Mouse (Mus musculus) hindbrain, embryonic 13.5 days (tissue): Measurements from ENCODE around the gene Dnal4. TPM values are rescaled to one million over a fixed set of nuclear protein-coding genes. Genes with fewer than 3 reads are reported as not detected.
A peak's percentile ranks its signal among the peaks of the same experiment; 100 is the strongest.

Source experiments
- ATAC-seq: fragments of 200-750 bp; cut with Nextera tagmentation; 2 replicates; pipeline ENCODE4 v1.8.0; 2017; ENCODE audit warnings: moderate TSS enrichment; ENCODE audit not compliant: low FRiP score
- H3K27ac ChIP-seq: fragments of 300-500 bp; sonication (generic); 2 replicates; pipeline ENCODE4 v1.5.1; 2015; ENCODE audit warnings: inconsistent platforms, mild to moderate bottlenecking, moderate library complexity
- H3K27me3 ChIP-seq: fragments of 300-500 bp; sonication (generic); 2 replicates; pipeline ENCODE4 v1.6.1; 2015; ENCODE audit warnings: mild to moderate bottlenecking, inconsistent platforms
- H3K36me3 ChIP-seq: fragments of 300-500 bp; sonication (generic); 2 replicates; pipeline ENCODE4 v1.6.1; 2015; ENCODE audit warnings: mild to moderate bottlenecking, inconsistent platforms
- H3K4me1 ChIP-seq: fragments of 300-500 bp; sonication (generic); replicated peaks from 2 replicates; pipeline ENCODE4 v1.6.1; 2015; ENCODE audit warnings: inconsistent platforms
- H3K4me2 ChIP-seq: fragments of 300-500 bp; sonication (generic); 2 replicates; pipeline ENCODE4 v1.6.1; 2015; ENCODE audit warnings: inconsistent platforms, mild to moderate bottlenecking, moderate library complexity
- H3K4me3 ChIP-seq: fragments of 300-500 bp; sonication (generic); 2 replicates; pipeline ENCODE4 v1.5.1; 2015; ENCODE audit warnings: mild to moderate bottlenecking, inconsistent platforms
- H3K9ac ChIP-seq: fragments of 300-500 bp; sonication (generic); 2 replicates; pipeline ENCODE4 v1.6.1; 2015; ENCODE audit warnings: mild to moderate bottlenecking, inconsistent platforms
- H3K9me3 ChIP-seq: fragments of 300-500 bp; sonication (generic); 2 replicates; pipeline ENCODE4 v1.6.1; 2016; ENCODE audit warnings: inconsistent platforms
- WGBS: fragments of 180-500 bp; shearing (Covaris S2); methylation state at CpG from one replicate; pipeline ENCODE4 v1.1.7; 2015; 5-methylcytosine and 5-hydroxymethylcytosine counted together
- polyA plus RNA-seq: library from polyadenylated mRNA; unstranded; fragments of >200 nt; fragmentation: Nextera tagmentation; extraction: Ambion mirVana; gene quantifications from 2 replicates; pipeline ENCODE4 v1.2.1, GENCODE M21; 2015

Dnal4 gene
- polyA plus RNA-seq, 1 experiment from 2014 or later: 83.5 TPM

DNA sequence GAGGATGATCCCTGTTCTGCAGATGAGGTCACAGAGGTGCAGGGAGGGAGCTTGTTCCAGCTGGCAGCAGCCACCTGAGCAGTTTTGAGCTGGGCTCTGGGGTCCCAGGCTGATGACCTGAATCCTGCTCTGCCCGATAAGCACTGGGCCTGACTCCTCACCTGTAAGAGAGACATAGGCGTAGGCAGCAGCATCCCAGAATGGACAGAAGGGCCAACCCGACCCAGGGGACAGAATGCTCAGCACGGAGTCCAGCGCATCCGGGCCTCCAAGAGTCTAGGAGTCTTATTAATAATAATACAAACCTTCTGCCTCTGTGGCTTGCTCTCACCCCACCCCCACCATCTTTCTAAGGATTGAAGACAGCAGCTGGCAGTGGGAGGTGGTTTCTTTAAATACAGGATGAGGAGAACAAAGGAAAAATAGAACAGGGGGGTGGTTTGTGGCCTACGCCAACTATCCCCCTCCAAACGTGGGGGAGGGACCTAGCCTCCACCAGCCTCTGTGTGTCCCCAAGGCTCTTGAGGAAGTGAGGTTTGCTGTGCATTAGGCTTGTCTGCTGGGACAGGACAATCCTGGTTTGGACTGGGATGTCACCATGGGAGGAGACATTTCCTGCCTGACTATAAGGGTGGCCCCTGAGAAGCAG is 21.5 kb downstream of the Dnal4 start:
- ATAC-seq: no peak

DNA sequence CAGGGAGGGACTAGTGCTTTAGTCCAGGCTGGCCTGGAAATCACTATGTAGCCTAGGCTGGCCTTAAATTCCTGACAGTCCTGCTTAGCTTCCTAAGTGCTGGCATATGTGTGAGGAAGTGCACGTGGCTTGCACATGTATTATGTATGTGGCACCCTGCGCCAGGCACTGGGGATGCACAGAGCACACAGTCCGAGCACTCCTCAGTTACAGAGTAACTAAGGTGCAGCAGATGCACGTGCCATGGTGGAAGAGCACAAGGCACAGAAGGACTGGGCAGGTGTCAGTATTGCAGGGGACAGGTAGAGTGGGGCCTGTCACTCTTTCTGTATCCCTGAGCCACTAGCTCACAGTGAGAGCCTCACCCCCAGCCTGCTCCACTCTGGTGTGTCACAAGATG is 22.5 kb downstream of the Dnal4 start:
- Histone ChIP-seq H3K9me3 (no peaks in the 10 kb centered on the region), H3K27ac (no peak overlapping the region), H3K36me3 (no peaks in the 10 kb centered on the region), H3K4me2 (no peak overlapping the region), H3K9ac (no peak overlapping the region), H3K4me1 (peaks cover 11% of the 10 kb centered on the region), H3K27me3 (no peaks in the 10 kb centered on the region), H3K4me3 (no peak overlapping the region)
- WGBS: 83% methylated on average over 4 of the region's 4 CpGs
- no peak for ATAC-seq

More for the DNA sequence above, 21.5 kb downstream of the Dnal4 start:
- Histone ChIP-seq H3K9me3 (no peaks in the 10 kb centered on the region), H3K9ac (0 out of 2 replicates have a peak overlapping the region, but pooled peaks have one; percentile 40), H3K4me1 (peaks cover 11% of the 10 kb centered on the region), H3K4me3 (no peak overlapping the region), H3K4me2 (no peak overlapping the region), H3K36me3 (peaks cover 6% of the 10 kb centered on the region), H3K27ac (no peak overlapping the region), H3K27me3 (no peaks in the 10 kb centered on the region)
- WGBS: 58% methylated on average over 8 of the region's 8 CpGs

DNA sequence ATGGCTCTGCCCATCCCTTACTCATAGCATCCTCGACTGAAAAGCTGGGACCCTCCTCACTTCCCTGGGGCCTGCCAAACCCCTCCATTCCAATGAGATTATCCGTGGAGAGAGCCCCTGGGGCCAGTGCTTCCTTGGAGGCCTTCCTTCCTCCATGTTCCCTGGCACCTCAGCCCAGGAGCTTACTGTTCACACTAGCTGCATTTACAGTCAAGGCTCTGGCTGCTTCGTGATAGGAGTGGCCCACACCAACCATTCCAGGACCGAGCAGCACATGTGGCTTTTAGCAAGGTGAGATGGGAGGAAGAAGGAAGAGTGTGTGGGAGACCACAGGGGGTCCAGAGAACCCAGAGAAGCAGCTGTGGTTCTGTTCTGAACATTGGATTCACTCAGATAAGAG is 23.8 kb downstream of the Dnal4 start:
- no peaks in the 10 kb centered on the region for H3K36me3 ChIP-seq
- ATAC-seq: no peak
- no peaks in the 10 kb centered on the region for H3K27me3 ChIP-seq
- H3K4me3 ChIP-seq: no peak overlapping the region
- peaks cover 11% of the 10 kb centered on the region for H3K4me1 ChIP-seq
- no peak overlapping the region for H3K4me2 ChIP-seq
- no peaks in the 10 kb centered on the region for H3K9me3 ChIP-seq
- WGBS: 56% methylated on average over 4 of the region's 4 CpGs
- H3K27ac ChIP-seq: no peak overlapping the region
- peak overlapping the region; percentile 9; the same call in 1 of the 2 replicates for H3K9ac ChIP-seq

DNA sequence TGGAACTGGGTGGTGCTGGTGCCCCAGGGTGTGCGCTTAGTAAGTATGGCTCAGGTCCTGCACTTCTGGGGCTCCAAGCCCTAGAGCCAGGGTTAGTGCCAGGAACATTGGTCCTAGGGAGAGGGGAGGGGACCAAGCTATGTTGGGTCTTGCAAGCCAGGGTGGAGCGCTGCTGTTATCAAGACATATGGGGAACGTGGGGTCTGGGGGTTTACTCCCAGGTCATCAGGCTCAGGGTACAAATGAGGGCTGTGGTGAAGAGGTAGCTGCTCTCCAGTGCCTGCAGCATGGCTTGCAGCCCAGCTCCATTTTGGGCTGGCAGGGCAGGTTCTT is 24.3 kb downstream of the Dnal4 start:
- Histone ChIP-seq H3K36me3 (no peaks in the 10 kb centered on the region), H3K4me2 (no peak overlapping the region), H3K27ac (no peak overlapping the region), H3K4me1 (peaks cover 11% of the 10 kb centered on the region), H3K9ac (peak overlapping the region; percentile 9; the same call in 1 of the 2 replicates), H3K4me3 (no peak overlapping the region), H3K27me3 (no peaks in the 10 kb centered on the region), H3K9me3 (no peaks in the 10 kb centered on the region)
- ATAC-seq: 0 out of 2 replicates have a peak, but pooled peaks have one; percentile 5
- WGBS: 95% methylated on average over 3 of the region's 3 CpGs

DNA sequence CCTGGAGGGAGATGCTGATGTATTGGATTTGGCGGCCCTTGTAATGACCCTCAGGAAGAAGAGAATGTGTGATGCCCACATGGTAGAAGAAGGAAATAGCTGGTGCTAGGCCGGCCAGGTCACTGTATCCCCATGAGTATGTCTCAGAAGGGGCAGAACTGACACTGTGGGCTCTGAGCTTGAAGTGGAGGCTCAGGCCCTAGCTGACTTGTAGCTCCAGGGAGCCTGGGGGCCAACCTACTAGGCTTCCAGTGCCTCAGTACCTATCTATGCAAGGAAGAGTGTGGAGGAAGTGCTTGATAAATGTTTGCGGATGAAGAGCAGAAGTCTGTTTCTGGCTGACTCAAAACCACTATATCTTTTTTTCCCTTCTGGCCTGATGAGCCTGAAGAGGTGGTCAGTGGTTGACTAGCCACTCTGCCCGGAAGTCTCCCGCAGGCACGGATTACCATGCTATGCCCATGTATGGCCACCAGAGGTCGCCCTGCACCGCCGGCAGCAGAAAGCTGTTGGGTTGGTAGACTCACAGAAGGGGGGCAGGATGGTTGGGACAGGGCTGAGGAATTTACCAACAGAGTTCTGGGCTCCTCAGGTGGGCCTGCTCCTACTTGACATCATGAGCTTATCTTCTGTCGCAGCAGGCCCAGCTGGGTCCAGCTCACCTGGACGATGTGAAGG is 24.8 kb downstream of the Dnal4 start:
- peak overlapping the region; percentile 19; the same call in 1 of the 2 replicates for H3K9ac ChIP-seq
- H3K9me3 ChIP-seq: no peaks in the 10 kb centered on the region
- H3K4me1 ChIP-seq: peaks cover 11% of the 10 kb centered on the region
- no peak overlapping the region for H3K27ac ChIP-seq
- ATAC-seq: 0 out of 2 replicates have a peak, but pooled peaks have one; percentile 29
- 24% methylated on average over 11 of the region's 11 CpGs for WGBS
- no peak overlapping the region for H3K4me3 ChIP-seq
- H3K4me2 ChIP-seq: no peak overlapping the region
- no peaks in the 10 kb centered on the region for H3K36me3 ChIP-seq
- no peaks in the 10 kb centered on the region for H3K27me3 ChIP-seq

DNA sequence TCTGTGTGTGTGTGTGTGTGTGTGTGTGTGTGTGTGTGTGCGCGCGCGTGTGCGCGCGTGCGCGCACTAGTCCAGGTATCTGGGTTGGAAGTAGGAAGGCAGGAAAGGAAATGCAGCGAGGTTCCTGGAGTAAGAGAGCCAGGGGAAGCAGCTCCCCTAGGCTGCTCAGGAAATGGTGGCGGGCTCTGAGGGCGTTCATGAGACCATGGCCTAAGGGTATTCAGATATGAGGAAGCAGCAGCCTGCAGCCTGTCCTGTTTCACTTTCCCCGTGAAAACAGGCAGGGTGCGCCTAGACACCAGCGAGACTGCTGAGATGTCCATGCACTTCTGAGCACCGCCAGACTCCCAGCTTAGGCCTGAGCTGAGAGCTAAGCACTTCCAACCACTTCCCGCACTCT is 25.9 kb downstream of the Dnal4 start:
- H3K27ac ChIP-seq: no peak overlapping the region
- H3K4me1 ChIP-seq: peaks cover 6% of the 10 kb centered on the region
- H3K4me3 ChIP-seq: no peak overlapping the region
- no peak overlapping the region for H3K9ac ChIP-seq
- H3K4me2 ChIP-seq: no peak overlapping the region
- no peaks in the 10 kb centered on the region for H3K27me3 ChIP-seq
- 86% methylated on average over 17 of the region's 17 CpGs for WGBS
- H3K9me3 ChIP-seq: no peaks in the 10 kb centered on the region
- ATAC-seq: no peak
- H3K36me3 ChIP-seq: no peaks in the 10 kb centered on the region

DNA sequence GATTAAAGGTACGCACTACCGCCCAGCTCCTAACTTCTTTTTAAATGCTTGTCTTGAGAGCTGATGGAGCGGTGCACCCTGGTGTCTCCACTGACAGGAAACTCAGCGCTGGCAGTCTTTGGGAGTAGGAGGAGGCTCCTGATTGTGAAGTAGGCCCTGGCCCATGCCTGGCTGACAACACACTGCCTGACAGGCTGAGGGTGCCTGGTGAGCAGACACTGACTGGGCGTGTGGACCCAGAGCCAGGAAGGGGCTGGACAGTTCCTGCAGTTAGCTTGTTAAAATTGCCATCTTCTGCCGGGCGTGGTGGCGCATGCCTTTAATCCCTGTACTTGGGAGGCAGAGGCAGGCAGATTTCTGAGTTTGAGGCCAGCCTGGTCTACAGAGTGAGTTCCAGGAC is 27.4 kb downstream of the Dnal4 start:
- no peak for ATAC-seq
- 87% methylated on average over 8 of the region's 8 CpGs for WGBS
- H3K4me2 ChIP-seq: no peak overlapping the region

DNA sequence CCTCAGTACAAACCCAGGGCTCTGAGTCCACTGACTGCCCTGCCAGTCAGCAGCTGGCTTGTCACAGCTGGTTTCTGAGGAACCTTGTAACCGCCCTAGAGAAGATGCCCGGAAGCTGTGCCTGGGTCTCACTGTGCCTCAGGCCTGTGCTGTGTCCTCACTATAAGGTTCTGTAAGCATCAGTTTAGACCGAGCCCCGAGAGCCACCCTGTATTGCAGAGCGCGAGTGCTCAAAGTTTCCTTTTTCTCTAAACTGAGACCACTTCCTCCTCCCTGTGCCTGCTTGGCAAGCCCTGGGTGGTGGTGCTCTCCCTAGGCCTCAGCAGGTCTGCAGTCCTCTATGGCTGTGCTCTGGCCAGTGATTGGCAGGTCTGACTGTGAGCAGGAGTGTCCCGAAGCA is 28.5 kb downstream of the Dnal4 start:
- Histone ChIP-seq H3K9ac (no peak overlapping the region), H3K4me3 (no peak overlapping the region), H3K27me3 (no peaks in the 10 kb centered on the region), H3K4me2 (no peak overlapping the region), H3K27ac (no peak overlapping the region), H3K36me3 (no peaks in the 10 kb centered on the region), H3K9me3 (no peaks in the 10 kb centered on the region), H3K4me1 (no peaks in the 10 kb centered on the region; the same call in 1 of the 2 replicates)
- 93% methylated on average over 7 of the region's 7 CpGs for WGBS
- no peak for ATAC-seq

More for the DNA sequence above, 27.4 kb downstream of the Dnal4 start:
- Histone ChIP-seq H3K4me1 (no peaks in the 10 kb centered on the region; the same call in 1 of the 2 replicates), H3K27me3 (no peaks in the 10 kb centered on the region), H3K9me3 (no peaks in the 10 kb centered on the region), H3K9ac (no peak overlapping the region), H3K36me3 (no peaks in the 10 kb centered on the region), H3K27ac (no peak overlapping the region), H3K4me3 (no peak overlapping the region)

DNA sequence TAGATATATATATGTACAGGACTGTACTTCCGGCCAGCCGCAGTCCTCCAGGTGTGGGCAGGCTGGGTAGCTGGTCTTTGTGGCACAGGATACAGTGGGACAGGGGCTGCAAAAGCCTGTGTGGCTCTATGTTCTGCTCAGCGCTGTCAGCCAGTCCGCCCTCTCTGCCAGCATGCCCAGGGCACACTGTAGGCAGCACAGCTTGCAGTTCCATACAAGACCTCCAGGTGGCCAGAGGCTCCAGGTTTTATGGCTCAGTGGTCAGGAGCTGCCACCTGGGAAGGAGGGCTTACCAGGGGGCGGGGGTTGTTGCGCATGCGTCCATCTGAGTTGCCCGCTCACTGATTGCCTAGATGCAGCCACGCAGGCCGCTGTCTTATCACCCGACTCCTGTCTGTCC is 29.7 kb downstream of the Dnal4 start:
- no peaks in the 10 kb centered on the region for H3K9me3 ChIP-seq
- 47% methylated on average over 11 of the region's 11 CpGs for WGBS
- ATAC-seq: no peak; the same call in 1 of the 2 replicates
- H3K36me3 ChIP-seq: no peaks in the 10 kb centered on the region
- H3K27me3 ChIP-seq: no peaks in the 10 kb centered on the region
- no peak overlapping the region for H3K27ac ChIP-seq
- H3K4me2 ChIP-seq: no peak overlapping the region
- H3K4me1 ChIP-seq: peaks cover 3% of the 10 kb centered on the region; the same call in 1 of the 2 replicates
- no peak overlapping the region for H3K4me3 ChIP-seq
- H3K9ac ChIP-seq: no peak overlapping the region

DNA sequence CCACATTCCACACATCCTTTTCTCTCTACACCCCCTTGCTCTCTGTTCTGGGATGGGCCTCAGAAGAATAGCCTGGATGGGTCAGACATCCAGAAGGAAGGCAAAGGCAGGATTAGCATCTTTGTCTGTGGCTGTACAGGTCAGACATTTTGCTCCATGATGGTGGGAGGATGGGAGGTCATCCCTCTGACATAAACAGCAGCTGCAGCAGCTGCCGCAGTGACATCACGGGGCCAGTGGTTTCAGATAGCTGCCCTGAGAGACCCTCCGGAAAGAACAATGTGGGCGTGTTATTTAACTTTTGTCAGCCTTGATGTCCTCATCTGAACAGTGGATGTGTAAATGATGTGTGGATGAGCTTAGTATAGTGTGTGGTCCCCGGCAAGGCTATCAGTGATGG is 31.8 kb downstream of the Dnal4 start:
- Histone ChIP-seq H3K9me3 (no peaks in the 10 kb centered on the region), H3K4me3 (no peak overlapping the region), H3K9ac (no peak overlapping the region), H3K27me3 (no peaks in the 10 kb centered on the region), H3K36me3 (no peaks in the 10 kb centered on the region), H3K27ac (no peak overlapping the region), H3K4me2 (no peak overlapping the region), H3K4me1 (peaks cover 13% of the 10 kb centered on the region)
- WGBS: 90% methylated on average over 5 of the region's 5 CpGs
- no peak for ATAC-seq

DNA sequence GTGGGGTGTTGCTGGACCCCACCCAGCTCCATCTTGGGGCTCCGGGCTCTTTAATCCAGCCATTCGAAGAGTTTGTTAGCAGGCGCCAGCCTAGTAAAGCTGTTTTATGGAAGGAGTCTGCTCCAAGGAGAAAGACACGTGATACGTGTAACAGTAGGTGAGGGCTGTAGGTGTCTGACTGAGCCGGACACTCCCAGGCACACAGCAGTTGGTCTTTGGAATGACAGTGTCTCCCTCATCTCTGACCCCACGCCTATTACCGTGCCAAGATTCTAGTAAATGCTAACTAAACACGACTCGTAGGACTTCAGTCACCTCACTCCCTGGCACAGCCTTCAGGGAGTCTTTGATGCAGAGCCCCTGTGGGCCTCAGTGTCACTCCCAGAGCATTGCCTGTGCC is 32.3 kb downstream of the Dnal4 start:
- no peaks in the 10 kb centered on the region for H3K27me3 ChIP-seq
- H3K36me3 ChIP-seq: no peaks in the 10 kb centered on the region
- 87% methylated on average over 10 of the region's 10 CpGs for WGBS
- no peak for ATAC-seq
- no peak overlapping the region for H3K4me3 ChIP-seq
- no peak overlapping the region for H3K27ac ChIP-seq
- H3K4me2 ChIP-seq: no peak overlapping the region
- H3K9ac ChIP-seq: no peak overlapping the region
- peaks cover 18% of the 10 kb centered on the region for H3K4me1 ChIP-seq
- no peaks in the 10 kb centered on the region for H3K9me3 ChIP-seq

DNA sequence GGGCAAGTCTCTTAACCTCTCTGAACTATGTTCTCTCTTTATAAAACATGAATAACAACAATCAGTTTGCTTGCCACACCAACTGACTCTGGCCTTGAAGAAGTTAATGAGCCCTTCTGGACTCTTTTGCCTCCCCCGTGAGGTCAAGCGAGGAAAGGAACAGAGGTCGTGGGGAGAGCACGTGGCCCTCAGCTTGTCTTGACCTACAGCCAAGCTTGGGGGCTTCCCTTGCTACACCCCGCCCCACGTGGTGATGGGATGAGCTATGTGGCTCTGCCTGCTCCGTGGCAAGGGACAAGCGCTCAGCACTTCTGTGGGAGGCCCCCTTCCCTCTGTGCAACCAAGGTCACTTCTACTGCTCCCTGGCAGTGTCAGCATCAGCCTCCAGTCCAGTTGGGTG is 32.9 kb downstream of the Dnal4 start:
- Histone ChIP-seq H3K4me2 (no peak overlapping the region), H3K27me3 (no peaks in the 10 kb centered on the region), H3K9me3 (no peaks in the 10 kb centered on the region), H3K27ac (no peak overlapping the region), H3K4me1 (peaks cover 24% of the 10 kb centered on the region), H3K36me3 (peaks cover 4% of the 10 kb centered on the region), H3K9ac (no peak overlapping the region), H3K4me3 (no peak overlapping the region)
- 81% methylated on average over 8 of the region's 8 CpGs for WGBS
- no peak for ATAC-seq

DNA sequence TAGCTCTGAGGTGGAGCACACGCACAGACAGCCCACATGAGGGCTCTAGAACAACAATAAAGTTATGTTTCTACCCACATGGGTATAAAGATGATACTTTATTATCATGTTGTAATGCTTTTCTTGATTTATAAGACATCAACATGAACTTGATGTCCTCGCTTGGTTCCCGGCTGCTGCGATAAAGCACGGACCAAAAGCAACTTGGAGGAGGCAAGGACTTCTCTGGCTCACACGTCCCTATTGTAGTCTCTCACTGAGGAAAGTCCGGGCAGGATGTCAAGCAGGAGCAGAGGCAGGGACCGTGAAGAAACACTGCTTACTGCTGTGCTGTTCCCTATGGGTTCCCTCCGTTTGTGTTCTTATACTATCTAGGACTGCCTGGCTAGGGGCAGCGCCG is 33.6 kb downstream of the Dnal4 start:
- no peaks in the 10 kb centered on the region for H3K27me3 ChIP-seq
- no peaks in the 10 kb centered on the region for H3K9me3 ChIP-seq
- no peak overlapping the region for H3K27ac ChIP-seq
- WGBS: 93% methylated on average over 11 of the region's 11 CpGs
- H3K4me2 ChIP-seq: no peak overlapping the region
- no peak overlapping the region for H3K9ac ChIP-seq
- H3K36me3 ChIP-seq: peaks cover 11% of the 10 kb centered on the region
- peaks cover 31% of the 10 kb centered on the region for H3K4me1 ChIP-seq
- ATAC-seq: no peak
- H3K4me3 ChIP-seq: no peak overlapping the region
